Mouse (Mus musculus) thymus, adult 2 months (tissue): Measurements from ENCODE around the gene Pygo1. TPM values are rescaled to one million over a fixed set of nuclear protein-coding genes. Genes with fewer than 3 reads are reported as not detected.

Experiments
- DNase-seq: peaks from one replicate; pipeline ENCODE4 v3.0.0; 2021
- H3K27ac ChIP-seq: fragments of 200-500 bp; 2 replicates; pipeline ENCODE4 v1.5.1; 2012; ENCODE audit warnings: low read length, control low read depth; ENCODE audit not compliant: control insufficient read depth, insufficient read depth
- H3K27me3 ChIP-seq: fragments of 200-500 bp; 2 replicates; pipeline ENCODE4 v1.6.1; 2012; ENCODE audit warnings: mild to moderate bottlenecking, low read length, moderate library complexity, mixed read lengths; ENCODE audit not compliant: control insufficient read depth, insufficient read depth
- H3K36me3 ChIP-seq: fragments of 200-500 bp; 2 replicates; pipeline ENCODE4 v1.6.1; 2012; ENCODE audit warnings: mild to moderate bottlenecking, low read length, moderate library complexity; ENCODE audit not compliant: control insufficient read depth, insufficient read depth
- H3K4me1 ChIP-seq: fragments of 200-500 bp; replicated peaks from 2 replicates; pipeline ENCODE4 v1.6.1; 2012; ENCODE audit warnings: low read length; ENCODE audit not compliant: control insufficient read depth, insufficient read depth
- H3K4me3 ChIP-seq: fragments of 200-500 bp; 2 replicates; pipeline ENCODE4 v1.5.1; 2012; ENCODE audit warnings: mild to moderate bottlenecking, low read length, control low read depth, moderate library complexity; ENCODE audit not compliant: control insufficient read depth, insufficient read depth
- CTCF ChIP-seq: fragments of 200-500 bp; IDR thresholded peaks from 2 replicates; pipeline ENCODE4 v1.5.1; 2012; ENCODE audit warnings: mild to moderate bottlenecking, control low read depth, low read length, moderate library complexity, borderline replicate concordance; ENCODE audit not compliant: control insufficient read depth, poor library complexity, insufficient read depth; ENCODE audit errors: extremely low read depth
- POLR2A ChIP-seq: fragments of 200-500 bp; IDR thresholded peaks from 2 replicates; pipeline ENCODE4 v1.6.1; 2012; ENCODE audit warnings: mild to moderate bottlenecking, low read length, control low read depth, moderate library complexity; ENCODE audit not compliant: control insufficient read depth, poor library complexity, insufficient read depth; ENCODE audit errors: extremely low read depth
- WGBS: fragments of 180-500 bp; shearing (Covaris S2); methylation state at CpG from one replicate; pipeline ENCODE4 v1.1.7; 2018; 5-methylcytosine and 5-hydroxymethylcytosine counted together
- polyA plus RNA-seq: library from polyadenylated mRNA; depleted of rRNA; stranded (reverse); fragments of >200 nt; gene quantifications from 2 replicates; pipeline ENCODE4 v1.2.3, GENCODE M21; 2012; rRNA removed

Gene Pygo1
- polyA plus RNA-seq: 0.27 and 0.38 TPM in 2 replicates

DNA sequence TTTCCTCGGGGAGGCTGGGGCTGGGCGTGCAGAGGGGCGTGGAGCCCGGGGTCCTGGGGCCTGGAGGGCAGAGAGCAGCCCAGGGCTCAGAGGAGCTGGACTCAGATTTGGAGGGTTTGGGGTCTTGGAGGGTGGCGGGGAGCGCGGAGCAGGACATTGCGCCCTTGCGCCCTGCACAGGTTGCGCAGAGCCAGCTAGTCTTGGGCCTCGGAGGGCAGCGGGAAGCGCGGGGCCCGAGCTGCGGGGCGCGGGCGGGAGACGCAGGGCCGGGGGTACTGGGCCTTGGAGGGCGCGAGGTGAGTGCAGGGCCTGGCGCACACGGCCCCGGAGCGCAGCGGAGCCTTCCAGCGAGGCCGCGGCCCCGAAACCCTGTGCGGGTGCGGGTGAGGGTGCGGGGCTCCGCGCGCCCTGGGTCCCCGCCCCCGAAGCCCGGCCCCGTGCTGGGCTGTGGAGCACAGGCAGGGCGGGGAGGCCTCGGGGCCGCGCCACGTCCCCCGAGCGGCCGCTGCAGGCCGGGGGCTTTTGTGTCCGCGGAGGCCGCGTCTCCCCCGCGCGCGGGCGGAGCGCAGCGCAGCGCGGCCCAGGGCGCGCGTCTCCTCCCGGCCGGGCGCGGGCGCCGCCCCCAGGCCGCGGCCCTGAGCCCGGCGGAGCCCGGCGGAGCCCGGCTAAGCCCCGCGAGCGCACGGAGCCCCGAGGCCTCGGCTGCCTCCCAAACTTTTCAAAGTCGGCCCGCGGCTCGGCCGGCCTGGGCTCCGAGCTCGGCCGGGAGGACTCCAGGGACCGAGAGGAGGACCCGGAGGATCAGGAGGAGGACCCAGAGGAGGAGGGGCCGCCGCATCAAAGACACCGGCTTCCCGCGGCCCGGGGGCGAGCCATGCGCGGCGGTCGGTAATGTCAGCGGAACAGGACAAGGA is at the start of gene Pygo1:
Pygo1 (plus strand) TSS at position 625 of the 914 bp plus-strand sequence.
- Histone ChIP-seq H3K4me3 (peak within 1 kb of the TSS; percentile 34), H3K4me1 (peaks cover 6% of the 10 kb centered on the region; the same call in 1 of the 2 replicates), H3K36me3 (no peaks in the 10 kb centered on the region), H3K27me3 (peaks cover 13% of the 10 kb centered on the region), H3K27ac (no peak within 1 kb of the TSS)
- 2% methylated on average over 93 of the region's 108 CpGs for WGBS
- TF ChIP-seq CTCF: no peak
- no peak for TF ChIP-seq POLR2A
- no peak for DNase-seq

DNA sequence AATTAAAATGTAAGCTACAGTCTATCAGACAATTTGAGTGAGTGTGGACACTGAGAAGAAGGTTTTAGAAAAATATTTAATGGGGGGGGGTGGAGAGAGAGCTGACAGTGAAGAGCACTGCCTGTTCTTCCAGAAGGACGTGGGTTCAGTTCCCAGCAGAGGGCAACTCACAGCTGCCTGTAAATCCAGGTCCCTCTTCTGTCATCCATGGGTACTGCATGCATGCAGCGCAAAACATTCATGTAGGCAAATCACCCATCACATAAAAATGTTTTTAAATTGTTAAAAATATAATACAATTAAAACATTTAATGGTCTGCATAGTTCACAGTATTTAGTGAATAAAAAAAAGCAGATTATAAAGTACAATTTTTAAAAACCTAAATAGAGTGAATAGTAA is 49.6 kb upstream of the Pygo1 start:
- TF ChIP-seq CTCF (no peak), POLR2A (no peak)
- 85% methylated on average over 2 of the region's 2 CpGs for WGBS

DNA sequence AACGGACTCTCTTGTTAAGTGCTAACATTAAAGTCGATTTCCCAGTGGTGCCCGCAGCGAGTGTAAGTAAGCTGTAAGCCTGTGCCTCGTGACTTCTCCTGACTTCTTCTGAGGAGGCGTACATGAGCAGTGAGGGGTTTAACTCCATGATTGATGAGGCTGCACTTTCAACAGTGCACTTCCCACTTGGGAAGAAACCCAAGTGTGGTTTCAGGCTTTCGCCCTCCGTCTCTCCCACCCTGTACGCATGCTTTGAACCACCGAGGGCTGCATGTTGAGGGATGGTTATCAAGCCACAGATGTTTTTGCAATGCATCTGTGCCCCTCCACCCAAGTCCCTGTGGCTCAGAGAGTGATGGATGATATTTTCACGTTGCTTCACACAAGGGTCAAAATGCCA is 47.5 kb upstream of the Pygo1 start:
- no peak for TF ChIP-seq POLR2A
- no peak for TF ChIP-seq CTCF
- no peak overlapping the region for H3K27ac ChIP-seq
- no peak for DNase-seq
- no peaks in the 10 kb centered on the region for H3K4me1 ChIP-seq
- no peak overlapping the region for H3K4me3 ChIP-seq
- H3K27me3 ChIP-seq: no peaks in the 10 kb centered on the region
- H3K36me3 ChIP-seq: no peaks in the 10 kb centered on the region
- 11% methylated on average over 11 of the region's 11 CpGs for WGBS

More for the DNA sequence above, 49.6 kb upstream of the Pygo1 start:
- H3K4me1 ChIP-seq: no peaks in the 10 kb centered on the region; the same call in 1 of the 2 replicates
- no peaks in the 10 kb centered on the region for H3K36me3 ChIP-seq
- no peak overlapping the region for H3K27ac ChIP-seq
- H3K27me3 ChIP-seq: no peaks in the 10 kb centered on the region
- no peak for DNase-seq
- no peak overlapping the region for H3K4me3 ChIP-seq

- WGBS: 89% methylated on average over 6 of the region's 6 CpGs
- no peak for DNase-seq
- Histone ChIP-seq H3K4me3 (no peak overlapping the region), H3K27ac (no peak overlapping the region), H3K4me1 (no peaks in the 10 kb centered on the region), H3K36me3 (no peaks in the 10 kb centered on the region), H3K27me3 (no peaks in the 10 kb centered on the region)
- no peak for TF ChIP-seq POLR2A
- no peak for TF ChIP-seq CTCF
Observed at GRCm38 (mm10) chr9:72878656-72879055, 46.8 kb upstream of the Pygo1 start.

DNA sequence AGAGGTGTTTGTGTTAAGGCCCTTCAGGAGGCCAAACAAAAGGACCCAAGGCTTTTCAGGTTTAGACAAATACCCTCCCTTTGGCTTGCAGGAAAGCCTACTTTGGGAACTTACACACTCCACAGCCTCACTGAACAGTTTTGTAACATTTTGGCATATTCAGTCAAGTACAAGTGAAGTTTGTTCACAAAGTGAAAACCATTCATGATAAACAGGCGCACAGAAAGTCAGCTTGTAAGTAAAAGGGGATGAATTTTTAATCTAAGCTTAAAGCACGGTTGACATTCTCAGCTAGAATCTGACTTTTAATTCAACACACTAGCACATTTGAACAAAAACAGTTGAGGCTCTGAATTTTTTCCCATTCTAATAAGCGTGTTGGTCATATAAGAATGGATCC is 45.8 kb upstream of the Pygo1 start:
- no peaks in the 10 kb centered on the region for H3K4me1 ChIP-seq
- no peak for TF ChIP-seq POLR2A
- no peak for TF ChIP-seq CTCF
- no peak overlapping the region for H3K27ac ChIP-seq
- DNase-seq: no peak
- no peaks in the 10 kb centered on the region for H3K27me3 ChIP-seq
- 97% methylated on average over 3 of the region's 3 CpGs for WGBS
- no peak overlapping the region for H3K4me3 ChIP-seq
- no peaks in the 10 kb centered on the region for H3K36me3 ChIP-seq

- H3K4me3 ChIP-seq: no peak overlapping the region
- no peaks in the 10 kb centered on the region for H3K27me3 ChIP-seq
- TF ChIP-seq CTCF: no peak
- no peak for TF ChIP-seq POLR2A
- H3K36me3 ChIP-seq: no peaks in the 10 kb centered on the region
- 93% methylated on average over 16 of the region's 16 CpGs for WGBS
- DNase-seq: no peak
- H3K27ac ChIP-seq: no peak overlapping the region
- no peaks in the 10 kb centered on the region for H3K4me1 ChIP-seq
Observed at GRCm38 (mm10) chr9:72880225-72880960, 45.1 kb upstream of the Pygo1 start.
